Mouse (Mus musculus): ENCODE measurements around the gene Thoc5. TPM values are rescaled to one million over a fixed set of nuclear protein-coding genes. Genes with fewer than 3 reads are reported as not detected.

Gene Thoc5
- total and polyA plus RNA-seq, 2 experiments, result 10.0 to 10.4 TPM

- TF ChIP-seq CTCF (IDR thresholded peaks at IDR 0.05; ENCODE audit: low read depth, low read length) (no peak), POLR2A (IDR thresholded peaks at IDR 0.05; ENCODE audit: extremely low read depth, insufficient read depth, low read length) (no peak)
- no peaks in the 10 kb centered on the region for H3K36me3 ChIP-seq (ENCODE audit: control insufficient read depth, insufficient read depth, low read length)
- no peak for DNase-seq (ENCODE audit: extremely low read depth, low read depth, low spot score)
- no peak overlapping the region for H3K4me3 ChIP-seq (ENCODE audit: insufficient read depth, low read depth, low read length)
- no peak overlapping the region for H3K27ac ChIP-seq (replicated peaks; ENCODE audit: insufficient read depth, low read depth, low read length)
- no peaks in the 10 kb centered on the region for H3K4me1 ChIP-seq (ENCODE audit: control insufficient read depth, insufficient read depth, low read length)
- WGBS, result 97% methylated on average over 5 of the region's 5 CpGs
- no peak overlapping the region for H3K9ac ChIP-seq (ENCODE audit: low read depth, low read length)
- no peaks in the 10 kb centered on the region for H3K27me3 ChIP-seq (ENCODE audit: control insufficient read depth, insufficient read depth, low read length)
- H3K79me2 ChIP-seq (ENCODE audit: control insufficient read depth, insufficient read depth, low read length), result no peaks in the 10 kb centered on the region
These were observed 40.9 kb upstream of the Thoc5 start for GRCm38 (mm10) chr11:4854181-4854580.

- Histone ChIP-seq H3K4me3 (ENCODE audit: insufficient read depth, low read depth, low read length) (no peak overlapping the region), H3K9ac (ENCODE audit: low read depth, low read length) (no peak overlapping the region), H3K36me3 (ENCODE audit: control insufficient read depth, insufficient read depth, low read length) (no peaks in the 10 kb centered on the region), H3K4me1 (ENCODE audit: control insufficient read depth, insufficient read depth, low read length) (no peaks in the 10 kb centered on the region), H3K27me3 (ENCODE audit: control insufficient read depth, insufficient read depth, low read length) (no peaks in the 10 kb centered on the region), H3K27ac (replicated peaks; ENCODE audit: insufficient read depth, low read depth, low read length) (no peak overlapping the region), H3K79me2 (ENCODE audit: control insufficient read depth, insufficient read depth, low read length) (no peaks in the 10 kb centered on the region)
- 60% methylated on average over 2 of the region's 2 CpGs for WGBS
- no peak for DNase-seq (ENCODE audit: extremely low read depth, low read depth, low spot score)
- no peak for TF ChIP-seq POLR2A (IDR thresholded peaks at IDR 0.05; ENCODE audit: extremely low read depth, insufficient read depth, low read length)
- no peak for TF ChIP-seq CTCF (IDR thresholded peaks at IDR 0.05; ENCODE audit: low read depth, low read length)
These were observed 36.7 kb upstream of the Thoc5 start for GRCm38 (mm10) chr11:4858416-4858815.

- Histone ChIP-seq H3K9ac (ENCODE audit: low read depth, low read length) (no peak overlapping the region), H3K27ac (replicated peaks; ENCODE audit: insufficient read depth, low read depth, low read length) (no peak overlapping the region), H3K27me3 (ENCODE audit: control insufficient read depth, insufficient read depth, low read length) (no peaks in the 10 kb centered on the region), H3K4me1 (ENCODE audit: control insufficient read depth, insufficient read depth, low read length) (no peaks in the 10 kb centered on the region), H3K36me3 (ENCODE audit: control insufficient read depth, insufficient read depth, low read length) (no peaks in the 10 kb centered on the region), H3K4me3 (ENCODE audit: insufficient read depth, low read depth, low read length) (no peak overlapping the region), H3K79me2 (ENCODE audit: control insufficient read depth, insufficient read depth, low read length) (no peaks in the 10 kb centered on the region)
- 65% methylated on average over 1 of the region's 1 CpGs for WGBS
- DNase-seq (ENCODE audit: extremely low read depth, low read depth, low spot score), result no peak
- TF ChIP-seq POLR2A (IDR thresholded peaks at IDR 0.05; ENCODE audit: extremely low read depth, insufficient read depth, low read length), result no peak
- no peak for TF ChIP-seq CTCF (IDR thresholded peaks at IDR 0.05; ENCODE audit: low read depth, low read length)
These were observed 34.1 kb upstream of the Thoc5 start for GRCm38 (mm10) chr11:4860986-4861385.

GRCm38 (mm10) chr11:4861816-4862604, 33.1 kb upstream of the Thoc5 start:
- H3K4me1 ChIP-seq (ENCODE audit: control insufficient read depth, insufficient read depth, low read length), result no peaks in the 10 kb centered on the region
- H3K27me3 ChIP-seq (ENCODE audit: control insufficient read depth, insufficient read depth, low read length), result no peaks in the 10 kb centered on the region
- no peak for TF ChIP-seq POLR2A (IDR thresholded peaks at IDR 0.05; ENCODE audit: extremely low read depth, insufficient read depth, low read length)
- no peak for TF ChIP-seq CTCF (IDR thresholded peaks at IDR 0.05; ENCODE audit: low read depth, low read length)
- no peak overlapping the region for H3K27ac ChIP-seq (replicated peaks; ENCODE audit: insufficient read depth, low read depth, low read length)
- DNase-seq (ENCODE audit: extremely low read depth, low read depth, low spot score), result no peak
- no peak overlapping the region for H3K9ac ChIP-seq (ENCODE audit: low read depth, low read length)
- no peak overlapping the region for H3K4me3 ChIP-seq (ENCODE audit: insufficient read depth, low read depth, low read length)
- 50% methylated on average over 11 of the region's 11 CpGs for WGBS
- no peaks in the 10 kb centered on the region for H3K79me2 ChIP-seq (ENCODE audit: control insufficient read depth, insufficient read depth, low read length)
- no peaks in the 10 kb centered on the region for H3K36me3 ChIP-seq (ENCODE audit: control insufficient read depth, insufficient read depth, low read length)

- Histone ChIP-seq H3K27me3 (ENCODE audit: control insufficient read depth, insufficient read depth, low read length) (no peaks in the 10 kb centered on the region), H3K36me3 (ENCODE audit: control insufficient read depth, insufficient read depth, low read length) (no peaks in the 10 kb centered on the region), H3K4me3 (ENCODE audit: insufficient read depth, low read depth, low read length) (no peak overlapping the region), H3K27ac (replicated peaks; ENCODE audit: insufficient read depth, low read depth, low read length) (no peak overlapping the region), H3K4me1 (ENCODE audit: control insufficient read depth, insufficient read depth, low read length) (no peaks in the 10 kb centered on the region), H3K9ac (ENCODE audit: low read depth, low read length) (no peak overlapping the region), H3K79me2 (ENCODE audit: control insufficient read depth, insufficient read depth, low read length) (no peaks in the 10 kb centered on the region)
- TF ChIP-seq POLR2A (IDR thresholded peaks at IDR 0.05; ENCODE audit: extremely low read depth, insufficient read depth, low read length), result no peak
- TF ChIP-seq CTCF (IDR thresholded peaks at IDR 0.05; ENCODE audit: low read depth, low read length), result no peak
- WGBS, result 98% methylated on average over 1 of the region's 1 CpGs
- DNase-seq (ENCODE audit: extremely low read depth, low read depth, low spot score), result no peak
These were observed 32.4 kb upstream of the Thoc5 start for GRCm38 (mm10) chr11:4862730-4863129.

- Histone ChIP-seq H3K27ac (replicated peaks; ENCODE audit: insufficient read depth, low read depth, low read length) (no peak overlapping the region), H3K4me3 (ENCODE audit: insufficient read depth, low read depth, low read length) (no peak overlapping the region), H3K79me2 (ENCODE audit: control insufficient read depth, insufficient read depth, low read length) (no peaks in the 10 kb centered on the region), H3K9ac (ENCODE audit: low read depth, low read length) (no peak overlapping the region), H3K4me1 (ENCODE audit: control insufficient read depth, insufficient read depth, low read length) (no peaks in the 10 kb centered on the region), H3K36me3 (ENCODE audit: control insufficient read depth, insufficient read depth, low read length) (no peaks in the 10 kb centered on the region), H3K27me3 (ENCODE audit: control insufficient read depth, insufficient read depth, low read length) (no peaks in the 10 kb centered on the region)
- DNase-seq (ENCODE audit: extremely low read depth, low read depth, low spot score), result peak; percentile 61
- WGBS, result 39% methylated on average over 10 of the region's 10 CpGs
- no peak for TF ChIP-seq POLR2A (IDR thresholded peaks at IDR 0.05; ENCODE audit: extremely low read depth, insufficient read depth, low read length)
- peak; percentile 45 for TF ChIP-seq CTCF (IDR thresholded peaks at IDR 0.05; ENCODE audit: low read depth, low read length)
These were observed 29.4 kb upstream of the Thoc5 start for GRCm38 (mm10) chr11:4865645-4866251.
